Mouse (Mus musculus): ENCODE data around the gene Tcfl5.

- TF ChIP-seq FLI1 (IDR thresholded peaks at IDR 0.05; ENCODE audit: low read length) (no peak), GATA1 (IDR thresholded peaks at IDR 0.05; ENCODE audit: borderline replicate concordance, low read length) (no peak)
Observed at GRCm38 (mm10) chr2:180658381-180658780, 15.9 kb upstream of the Tcfl5 start.

All from megakaryocyte, embryonic 14.5 days (primary cell).